Mouse (Mus musculus): Measurements from ENCODE around the gene Troap. TPM values are rescaled to one million over a fixed set of nuclear protein-coding genes. Genes with fewer than 3 reads are reported as not detected.
A peak's percentile ranks its signal among the peaks of the same experiment; 100 is the strongest.

Gene Troap
- polyA plus RNA-seq, 1 experiment from 2014 or later, result 25.4 TPM

DNA sequence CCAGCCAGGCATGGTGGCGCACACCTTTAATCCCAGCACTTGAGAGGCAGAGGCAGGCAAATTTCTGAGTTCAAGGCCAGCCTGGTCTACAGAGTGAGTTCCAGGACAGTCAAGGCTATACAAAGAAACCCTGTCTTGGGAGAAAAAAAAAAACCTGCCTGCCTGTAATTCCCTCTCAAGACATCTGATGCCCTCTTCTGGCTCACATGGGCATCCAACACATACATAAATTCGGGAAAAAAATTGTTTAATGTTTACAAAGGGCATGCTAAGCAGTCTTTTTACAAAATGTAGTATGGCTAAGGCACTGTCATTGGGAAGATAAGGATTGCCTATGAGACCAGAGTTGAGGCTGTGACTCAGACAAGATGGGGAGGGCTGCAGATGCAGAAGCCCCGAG lies 5.4 kb downstream of the Troap start:
- H3K27ac ChIP-seq, result no peak overlapping the region
- no peak for ATAC-seq
- H3K36me3 ChIP-seq, result peaks cover 32% of the 10 kb centered on the region
- H3K9me3 ChIP-seq, result no peaks in the 10 kb centered on the region
- peaks cover 3% of the 10 kb centered on the region; the same call in 1 of the 2 replicates for H3K27me3 ChIP-seq (replicated peaks)
- no peak overlapping the region for H3K9ac ChIP-seq
- peaks cover 35% of the 10 kb centered on the region for H3K4me1 ChIP-seq (replicated peaks)
- H3K4me2 ChIP-seq (replicated peaks), result no peak overlapping the region
- no peak overlapping the region for H3K4me3 ChIP-seq (replicated peaks)
- WGBS, result 80% methylated on average over 3 of the region's 3 CpGs

DNA sequence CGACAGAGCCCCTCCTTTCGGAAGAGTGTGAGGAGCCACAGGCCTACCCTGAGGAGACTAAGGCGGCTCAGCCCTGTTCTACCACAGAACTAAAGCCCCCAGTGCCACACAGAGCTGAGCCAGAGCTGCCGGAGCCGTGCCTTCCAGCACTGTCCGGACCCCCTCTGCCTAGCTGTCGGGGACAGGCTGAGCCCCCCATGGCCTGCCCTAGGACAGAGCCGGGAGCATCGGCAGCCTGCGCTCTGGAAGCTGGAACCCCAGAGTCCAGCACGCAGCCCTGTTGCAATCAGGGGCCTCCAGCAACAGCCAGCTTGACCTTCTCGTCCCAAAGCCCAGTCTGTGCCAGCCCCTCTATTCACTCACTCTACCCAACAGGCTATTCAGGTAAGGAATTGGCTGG lies 7.9 kb downstream of the Troap start:
- peaks cover 21% of the 10 kb centered on the region; the same call in 1 of the 2 replicates for H3K4me1 ChIP-seq (replicated peaks)
- H3K9me3 ChIP-seq, result no peaks in the 10 kb centered on the region
- H3K27ac ChIP-seq, result no peak overlapping the region
- H3K4me2 ChIP-seq (replicated peaks), result no peak overlapping the region
- WGBS, result 96% methylated on average over 12 of the region's 12 CpGs
- peaks cover 22% of the 10 kb centered on the region for H3K27me3 ChIP-seq (replicated peaks)
- H3K4me3 ChIP-seq (replicated peaks), result no peak overlapping the region
- ATAC-seq, result no peak
- no peak overlapping the region for H3K9ac ChIP-seq
- peaks cover 27% of the 10 kb centered on the region for H3K36me3 ChIP-seq

DNA sequence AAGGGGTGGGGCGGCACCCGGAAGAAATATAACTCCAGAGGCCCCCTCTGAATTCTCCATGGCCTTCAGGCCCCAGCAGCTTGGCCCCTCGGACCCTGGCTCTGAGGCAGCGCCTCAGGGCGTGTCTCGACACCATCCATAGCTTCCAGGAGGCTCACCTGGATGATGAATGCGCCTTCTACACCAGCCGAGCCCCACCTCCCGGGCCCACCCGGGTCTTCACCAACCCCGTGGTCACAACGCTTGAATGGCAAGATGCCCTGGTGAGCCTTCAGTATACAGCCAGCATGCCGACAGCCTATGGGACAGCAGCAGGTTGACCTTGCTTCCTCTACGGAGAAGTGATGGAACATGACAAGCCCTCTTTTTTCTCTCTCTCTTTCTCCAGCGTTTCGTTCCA lies 8.5 kb downstream of the Troap start:
- Histone ChIP-seq H3K9ac (no peak overlapping the region), H3K27me3 (replicated peaks) (peaks cover 27% of the 10 kb centered on the region), H3K27ac (no peak overlapping the region), H3K36me3 (peaks cover 26% of the 10 kb centered on the region), H3K9me3 (no peaks in the 10 kb centered on the region), H3K4me2 (replicated peaks) (no peak overlapping the region), H3K4me1 (replicated peaks) (peaks cover 22% of the 10 kb centered on the region), H3K4me3 (replicated peaks) (no peak overlapping the region)
- WGBS, result 87% methylated on average over 16 of the region's 16 CpGs
- no peak for ATAC-seq

GRCm38 (mm10) chr15:99083258-99083657 lies 8.9 kb downstream of the Troap start:
- no peak overlapping the region for H3K9ac ChIP-seq
- no peaks in the 10 kb centered on the region for H3K9me3 ChIP-seq
- H3K4me2 ChIP-seq (replicated peaks), result no peak overlapping the region
- no peak overlapping the region for H3K4me3 ChIP-seq (replicated peaks)
- WGBS, result 67% methylated on average over 9 of the region's 9 CpGs
- peak overlapping the region; percentile 74; the same call in 1 of the 2 replicates for H3K27ac ChIP-seq
- peaks cover 22% of the 10 kb centered on the region for H3K36me3 ChIP-seq
- peak; percentile 21; the same call in 1 of the 2 replicates for ATAC-seq
- peaks cover 26% of the 10 kb centered on the region for H3K4me1 ChIP-seq (replicated peaks)
- peaks cover 31% of the 10 kb centered on the region for H3K27me3 ChIP-seq (replicated peaks)

GRCm38 (mm10) chr15:99083867-99084557 lies 9.6 kb downstream of the Troap start:
- H3K9me3 ChIP-seq, result no peaks in the 10 kb centered on the region
- ATAC-seq, result peak; percentile 83
- H3K36me3 ChIP-seq, result peaks cover 22% of the 10 kb centered on the region
- H3K4me1 ChIP-seq (replicated peaks), result peaks cover 31% of the 10 kb centered on the region
- no peak overlapping the region for H3K4me3 ChIP-seq (replicated peaks)
- peak overlapping the region; percentile 48 for H3K4me2 ChIP-seq (replicated peaks)
- H3K9ac ChIP-seq, result peak overlapping the region; percentile 26; the same call in 1 of the 2 replicates
- peak overlapping the region; percentile 74 for H3K27ac ChIP-seq
- WGBS, result 10% methylated on average over 11 of the region's 11 CpGs
- H3K27me3 ChIP-seq (replicated peaks), result peaks cover 39% of the 10 kb centered on the region

GRCm38 (mm10) chr15:99084618-99085017 lies 10.2 kb downstream of the Troap start:
- Histone ChIP-seq H3K36me3 (peaks cover 22% of the 10 kb centered on the region), H3K9ac (peak overlapping the region; percentile 26; the same call in 1 of the 2 replicates), H3K9me3 (no peaks in the 10 kb centered on the region), H3K27me3 (replicated peaks) (peaks cover 45% of the 10 kb centered on the region), H3K27ac (0 out of 2 replicates have a peak overlapping the region, but pooled peaks have one; percentile 15), H3K4me2 (replicated peaks) (peak overlapping the region; percentile 48), H3K4me1 (replicated peaks) (peaks cover 35% of the 10 kb centered on the region), H3K4me3 (replicated peaks) (no peak overlapping the region)
- ATAC-seq, result no peak
- WGBS, result 16% methylated on average over 19 of the region's 19 CpGs

- H3K27ac ChIP-seq, result no peak overlapping the region
- H3K27me3 ChIP-seq (replicated peaks), result peaks cover 56% of the 10 kb centered on the region
- ATAC-seq, result no peak
- H3K4me2 ChIP-seq (replicated peaks), result no peak overlapping the region
- peaks cover 17% of the 10 kb centered on the region for H3K36me3 ChIP-seq
- peaks cover 35% of the 10 kb centered on the region for H3K4me1 ChIP-seq (replicated peaks)
- 79% methylated on average over 4 of the region's 4 CpGs for WGBS
- H3K4me3 ChIP-seq (replicated peaks), result no peak overlapping the region
- no peaks in the 10 kb centered on the region for H3K9me3 ChIP-seq
- H3K9ac ChIP-seq, result no peak overlapping the region
These were observed 11.6 kb downstream of the Troap start for GRCm38 (mm10) chr15:99085997-99086396.

DNA sequence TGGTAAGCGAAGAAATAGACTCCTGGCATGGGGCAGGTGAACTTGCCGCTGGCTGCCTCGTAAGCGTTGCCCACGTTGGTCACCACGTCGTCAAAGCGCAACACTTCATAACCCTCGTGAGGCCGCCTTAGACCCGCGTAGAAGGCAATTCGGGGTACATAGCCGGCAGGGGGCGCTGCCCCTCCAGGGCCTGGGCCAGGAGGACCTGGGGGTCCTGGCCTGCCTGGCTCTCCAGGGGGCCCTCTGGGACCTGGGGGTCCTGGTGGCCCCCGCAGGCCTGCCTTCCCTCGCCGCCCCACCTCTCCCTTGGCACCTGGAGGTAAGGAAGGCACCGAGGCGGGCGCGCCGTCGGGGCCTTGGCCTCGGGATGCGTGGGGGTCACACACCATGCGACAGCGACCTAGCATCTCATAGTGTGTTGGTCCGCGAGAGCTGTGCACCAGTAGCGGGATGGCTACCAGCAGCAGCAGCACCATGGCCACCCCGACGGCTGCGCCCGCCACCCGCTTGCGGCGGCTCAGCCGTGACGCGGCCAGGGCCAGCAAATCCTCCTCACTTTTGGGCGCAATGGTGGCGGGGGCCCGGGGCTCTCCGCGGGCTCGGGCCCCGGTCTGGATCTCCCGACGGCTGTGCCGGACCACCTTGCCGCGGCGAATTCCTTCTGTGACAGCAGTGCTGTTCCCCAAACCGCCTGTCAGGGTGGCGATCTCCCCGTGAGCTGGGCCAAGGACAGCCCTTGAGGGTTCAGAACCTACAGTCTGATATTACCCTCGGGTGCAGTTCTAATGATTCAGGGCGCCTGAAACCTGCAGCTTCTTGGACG lies 13.1 kb downstream of the Troap start, which contains the start of gene C1ql4:
Gene C1ql4 (minus strand): TSS at position 565 of the 823 bp plus-strand sequence.
- H3K9me3 ChIP-seq, result no peaks in the 10 kb centered on the region
- H3K27me3 ChIP-seq (replicated peaks), result peaks cover 69% of the 10 kb centered on the region
- peak within 1 kb of the TSS; percentile 26 for H3K4me3 ChIP-seq (replicated peaks)
- no peak within 1 kb of the TSS for H3K9ac ChIP-seq
- H3K4me1 ChIP-seq (replicated peaks), result peaks cover 35% of the 10 kb centered on the region
- peak within 1 kb of the TSS; percentile 61 for H3K4me2 ChIP-seq (replicated peaks)
- ATAC-seq, result no peak
- no peak within 1 kb of the TSS for H3K27ac ChIP-seq
- 7% methylated on average over 60 of the region's 60 CpGs for WGBS
- H3K36me3 ChIP-seq, result peaks cover 7% of the 10 kb centered on the region

DNA sequence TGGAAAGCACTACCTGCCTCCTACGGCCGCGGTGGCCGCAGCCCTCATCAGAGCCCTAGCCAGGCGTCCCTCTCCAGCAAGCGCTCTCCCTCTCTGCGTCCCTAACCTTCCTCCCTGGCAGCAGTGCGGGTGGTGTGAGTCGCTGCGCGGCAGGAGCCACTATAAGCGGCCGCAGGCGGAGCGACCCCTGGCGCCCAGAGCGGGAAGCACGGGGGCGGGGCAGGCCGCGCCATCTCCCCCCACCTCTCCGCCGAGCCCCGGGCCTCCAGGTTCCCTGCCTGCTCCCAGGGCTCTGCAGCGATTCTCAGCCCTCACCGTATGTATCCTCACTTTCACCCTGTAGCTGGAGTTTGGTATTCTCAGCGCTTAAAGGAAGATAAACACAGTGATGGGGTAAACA lies 13.9 kb downstream of the Troap start:
- peaks cover 32% of the 10 kb centered on the region for H3K4me1 ChIP-seq (replicated peaks)
- 0% methylated on average over 27 of the region's 27 CpGs for WGBS

DNA sequence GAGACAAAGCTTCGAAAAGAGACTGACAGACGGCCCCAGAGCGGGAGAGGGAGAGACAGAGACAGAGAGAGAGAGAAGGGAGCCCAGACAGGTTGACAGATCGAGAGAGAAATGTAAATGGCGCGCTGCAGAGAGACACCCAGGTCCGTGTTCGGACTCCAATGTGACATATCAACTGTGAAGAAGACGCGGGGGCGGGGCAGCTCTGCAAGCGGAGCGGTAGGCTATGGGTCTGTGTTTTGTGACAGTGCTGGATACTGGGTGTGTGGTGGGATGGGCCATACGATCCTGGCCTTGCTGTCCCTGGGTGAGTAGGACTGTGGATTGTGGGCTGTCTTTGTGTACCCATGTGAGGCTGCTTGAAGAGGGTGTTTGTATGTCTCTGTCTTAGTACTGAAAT lies 14.7 kb downstream of the Troap start:
- WGBS, result 15% methylated on average over 14 of the region's 14 CpGs

More for the DNA sequence above, 13.9 kb downstream of the Troap start:
- Histone ChIP-seq H3K4me3 (replicated peaks) (peak overlapping the region; percentile 26), H3K27ac (no peak overlapping the region), H3K4me2 (replicated peaks) (peak overlapping the region; percentile 61), H3K9me3 (no peaks in the 10 kb centered on the region), H3K9ac (no peak overlapping the region), H3K27me3 (replicated peaks) (peaks cover 78% of the 10 kb centered on the region), H3K36me3 (no peaks in the 10 kb centered on the region)
- peak; percentile 48 for ATAC-seq

GRCm38 (mm10) chr15:99092870-99093269 lies 18.5 kb downstream of the Troap start, which contains the start of gene Dnajc22:
TSS of gene Dnajc22 (plus strand) at chr15:99093170.
- no peak for ATAC-seq
- Histone ChIP-seq H3K4me1 (replicated peaks) (peaks cover 44% of the 10 kb centered on the region), H3K9ac (peak within 1 kb of the TSS; percentile 33), H3K9me3 (no peaks in the 10 kb centered on the region), H3K4me2 (replicated peaks) (peak within 1 kb of the TSS; percentile 82), H3K27me3 (replicated peaks) (peaks cover 92% of the 10 kb centered on the region), H3K36me3 (no peaks in the 10 kb centered on the region), H3K4me3 (replicated peaks) (peak within 1 kb of the TSS; percentile 36), H3K27ac (no peak within 1 kb of the TSS)
- 48% methylated on average over 8 of the region's 8 CpGs for WGBS

More for the DNA sequence above, 14.7 kb downstream of the Troap start:
- no peak overlapping the region for H3K9ac ChIP-seq
- peak overlapping the region; percentile 61 for H3K4me2 ChIP-seq (replicated peaks)
- peaks cover 82% of the 10 kb centered on the region for H3K27me3 ChIP-seq (replicated peaks)
- 0 out of 2 replicates have a peak overlapping the region, but pooled peaks have one; percentile 26 for H3K4me3 ChIP-seq (replicated peaks)
- no peak overlapping the region for H3K27ac ChIP-seq
- no peak for ATAC-seq
- H3K9me3 ChIP-seq, result no peaks in the 10 kb centered on the region
- H3K4me1 ChIP-seq (replicated peaks), result peaks cover 32% of the 10 kb centered on the region
- no peaks in the 10 kb centered on the region for H3K36me3 ChIP-seq

Data from intestine, embryonic 15.5 days (tissue).